Mouse (Mus musculus) hindbrain, postnatal 0 days (tissue): ENCODE data around the gene Slc6a6. TPM values are rescaled to one million over a fixed set of nuclear protein-coding genes. Genes with fewer than 3 reads are reported as not detected.

Experiments
- ATAC-seq: fragments of 200-750 bp; cut with Nextera tagmentation; 2 replicates; pipeline ENCODE4 v1.8.0; 2017; ENCODE audit warnings: mild to moderate bottlenecking, moderate TSS enrichment, moderate library complexity
- DNase-seq: peaks from one replicate; pipeline ENCODE4 v3.0.0-alpha.2; 2015; ENCODE audit warnings: low spot score
- H3K27ac ChIP-seq: fragments of 300-500 bp; sonication (generic); 2 replicates; pipeline ENCODE4 v1.5.1; 2014; ENCODE audit warnings: mild to moderate bottlenecking
- H3K27me3 ChIP-seq: fragments of 300-500 bp; sonication (generic); 2 replicates; pipeline ENCODE4 v1.6.1; 2014; ENCODE audit warnings: low read length, mixed read lengths; ENCODE audit not compliant: insufficient read depth
- H3K36me3 ChIP-seq: fragments of 300-500 bp; sonication (generic); 2 replicates; pipeline ENCODE4 v1.6.1; 2014; ENCODE audit warnings: low read length, mixed read lengths; ENCODE audit not compliant: insufficient read depth
- H3K4me1 ChIP-seq: fragments of 300-500 bp; sonication (generic); 2 replicates; pipeline ENCODE4 v1.6.1; 2014; ENCODE audit warnings: antibody characterized with exemption, low read length, mixed read lengths; ENCODE audit not compliant: insufficient read depth
- H3K4me2 ChIP-seq: fragments of 300-500 bp; sonication (generic); 2 replicates; pipeline ENCODE4 v1.6.1; 2014; ENCODE audit warnings: low read depth, mild to moderate bottlenecking, low read length, moderate library complexity, mixed read lengths
- H3K4me3 ChIP-seq: fragments of 300-500 bp; sonication (generic); 2 replicates; pipeline ENCODE4 v1.5.1; 2014; ENCODE audit warnings: low read length
- H3K9ac ChIP-seq: fragments of 300-500 bp; sonication (generic); replicated peaks from 2 replicates; pipeline ENCODE4 v1.6.1; 2014; ENCODE audit warnings: mild to moderate bottlenecking, low read length, moderate library complexity, mixed read lengths
- H3K9me3 ChIP-seq: fragments of 300-500 bp; sonication (generic); 2 replicates; pipeline ENCODE4 v1.6.1; 2016; ENCODE audit warnings: low read length, mixed read lengths
- CTCF ChIP-seq: IDR thresholded peaks from 2 replicates; pipeline ENCODE4 v1.5.1; 2016; ENCODE audit warnings: antibody characterized with exemption, control low read depth, low read depth
- WGBS: fragments of 180-500 bp; shearing (Covaris S2); extraction: QIAGEN DNeasy Blood & Tissue Kit; methylation state at CpG from one replicate; pipeline ENCODE4 v1.1.7; 2014; 5-methylcytosine and 5-hydroxymethylcytosine counted together
- polyA plus RNA-seq: library from polyadenylated mRNA; unstranded; fragments of >200 nt; fragmentation: Nextera tagmentation; extraction: Ambion mirVana; gene quantifications from 2 replicates; pipeline ENCODE4 v1.2.1, GENCODE M21; 2015
- total RNA-seq: library from RNA; depleted of rRNA; stranded (reverse); fragments of >200 nt; gene quantifications from 2 replicates; pipeline ENCODE4 v1.2.3, GENCODE M21; 2014

Gene Slc6a6
- total and polyA plus RNA-seq, 2 experiments from 2014 or later, result 78.2 to 119 TPM

- TF ChIP-seq CTCF, result no peak
- peak; percentile 20 for DNase-seq
- Histone ChIP-seq H3K9ac (no peak overlapping the region), H3K4me2 (no peak overlapping the region), H3K27me3 (no peaks in the 10 kb centered on the region), H3K27ac (no peak overlapping the region), H3K36me3 (no peaks in the 10 kb centered on the region), H3K4me3 (no peak overlapping the region), H3K4me1 (0 out of 2 replicates have a peak, but pooled peaks cover 3% of the 10 kb centered on the region), H3K9me3 (no peaks in the 10 kb centered on the region)
- no peak for ATAC-seq
- WGBS, result 45% methylated on average over 10 of the region's 10 CpGs
These were observed 37.8 kb upstream of the Slc6a6 start for GRCm38 (mm10) chr6:91646019-91646418.

- Histone ChIP-seq H3K27ac (no peak overlapping the region), H3K9ac (no peak overlapping the region), H3K4me2 (no peak overlapping the region), H3K9me3 (no peaks in the 10 kb centered on the region), H3K27me3 (no peaks in the 10 kb centered on the region), H3K4me3 (no peak overlapping the region), H3K4me1 (0 out of 2 replicates have a peak, but pooled peaks cover 3% of the 10 kb centered on the region), H3K36me3 (no peaks in the 10 kb centered on the region)
- ATAC-seq (no peak), DNase-seq (no peak)
- 66% methylated on average over 4 of the region's 4 CpGs for WGBS
- TF ChIP-seq CTCF, result no peak
These were observed 37.0 kb upstream of the Slc6a6 start for GRCm38 (mm10) chr6:91646822-91647221.

DNA sequence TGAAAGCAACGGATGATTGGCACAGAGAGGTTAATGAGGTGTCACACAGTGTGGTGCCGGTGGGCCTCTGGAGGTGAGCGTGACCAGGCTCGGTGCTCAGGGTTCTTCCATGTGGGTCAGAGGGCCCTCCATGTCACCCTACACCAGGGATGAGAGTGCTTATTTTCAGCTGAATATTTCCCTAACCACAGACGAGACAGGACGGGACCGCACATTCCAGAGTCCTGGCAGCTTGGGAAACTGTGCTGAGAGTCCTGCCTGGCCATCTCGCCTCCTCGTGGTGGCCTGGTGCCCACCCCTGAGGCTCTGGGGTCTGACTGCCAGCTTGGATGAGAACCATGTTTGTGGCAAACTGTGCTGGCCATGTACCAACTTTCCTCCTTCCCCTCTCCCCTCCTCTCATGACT, 36.5 kb upstream of the Slc6a6 start:
- Histone ChIP-seq H3K9me3 (no peaks in the 10 kb centered on the region), H3K9ac (no peak overlapping the region), H3K4me2 (no peak overlapping the region), H3K27me3 (no peaks in the 10 kb centered on the region), H3K4me1 (0 out of 2 replicates have a peak, but pooled peaks cover 3% of the 10 kb centered on the region), H3K36me3 (no peaks in the 10 kb centered on the region), H3K4me3 (no peak overlapping the region), H3K27ac (no peak overlapping the region)
- 42% methylated on average over 9 of the region's 9 CpGs for WGBS
- TF ChIP-seq CTCF, result peak; percentile 20; the same call in 1 of the 2 replicates
- DNase-seq (peak; percentile 75), ATAC-seq (peak; percentile 76)

DNA sequence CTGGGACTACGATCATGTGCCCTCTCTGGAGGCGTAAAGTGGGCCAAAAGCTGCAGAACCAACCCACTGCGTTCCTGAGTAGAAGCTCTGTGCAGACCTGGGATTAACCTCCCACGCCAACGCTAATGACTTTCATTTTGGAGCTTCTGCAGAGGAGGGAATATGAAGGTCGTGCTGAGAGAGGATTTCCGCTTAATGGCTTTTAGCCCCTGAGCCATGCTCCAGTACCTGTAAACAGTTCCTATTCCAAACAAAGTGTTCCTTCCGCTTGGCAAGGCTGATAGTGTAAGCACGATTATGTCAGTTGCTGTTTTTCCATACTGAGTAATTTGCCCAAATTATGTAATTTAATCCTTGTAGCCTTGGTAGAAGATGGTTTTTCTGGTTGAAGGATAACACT, 33.6 kb upstream of the Slc6a6 start:
- no peaks in the 10 kb centered on the region for H3K27me3 ChIP-seq
- no peak overlapping the region for H3K27ac ChIP-seq
- no peak overlapping the region for H3K4me3 ChIP-seq
- H3K9ac ChIP-seq, result no peak overlapping the region
- H3K36me3 ChIP-seq, result no peaks in the 10 kb centered on the region
- DNase-seq (no peak), ATAC-seq (no peak)
- TF ChIP-seq CTCF, result no peak
- H3K9me3 ChIP-seq, result no peaks in the 10 kb centered on the region
- H3K4me1 ChIP-seq, result 0 out of 2 replicates have a peak, but pooled peaks cover 3% of the 10 kb centered on the region
- 80% methylated on average over 9 of the region's 9 CpGs for WGBS
- no peak overlapping the region for H3K4me2 ChIP-seq

DNA sequence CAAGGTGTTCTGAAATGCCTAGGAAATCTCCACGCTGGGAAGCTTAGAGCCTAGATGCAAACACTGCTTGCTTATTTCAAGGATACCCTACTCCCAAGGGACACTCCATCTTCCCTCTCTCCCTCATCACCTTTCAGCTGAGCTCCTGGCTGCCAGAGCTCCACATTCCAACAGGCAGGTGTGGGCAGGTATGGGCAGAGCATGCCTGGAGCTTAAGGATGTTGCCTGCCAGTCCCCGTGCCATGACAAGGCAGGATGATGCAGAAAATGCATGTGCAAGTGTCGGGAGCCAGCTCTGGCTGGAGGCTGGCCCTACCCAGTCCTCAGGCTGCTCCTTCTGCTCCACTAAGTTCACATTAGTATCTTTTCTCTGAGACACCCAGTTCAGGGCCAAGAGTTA, 31.6 kb upstream of the Slc6a6 start:
- Histone ChIP-seq H3K4me1 (no peaks in the 10 kb centered on the region), H3K9ac (no peak overlapping the region), H3K9me3 (no peaks in the 10 kb centered on the region), H3K36me3 (no peaks in the 10 kb centered on the region), H3K27me3 (no peaks in the 10 kb centered on the region), H3K4me3 (no peak overlapping the region), H3K27ac (no peak overlapping the region), H3K4me2 (no peak overlapping the region)
- no peak for TF ChIP-seq CTCF
- DNase-seq, result no peak
- ATAC-seq, result no peak
- WGBS, result 85% methylated on average over 3 of the region's 3 CpGs

- no peak overlapping the region for H3K9ac ChIP-seq
- TF ChIP-seq CTCF, result no peak
- no peak overlapping the region for H3K27ac ChIP-seq
- ATAC-seq, result no peak
- H3K4me3 ChIP-seq, result no peak overlapping the region
- H3K27me3 ChIP-seq, result no peaks in the 10 kb centered on the region
- H3K4me1 ChIP-seq, result no peaks in the 10 kb centered on the region
- no peaks in the 10 kb centered on the region for H3K36me3 ChIP-seq
- no peaks in the 10 kb centered on the region for H3K9me3 ChIP-seq
- DNase-seq, result no peak
- H3K4me2 ChIP-seq, result no peak overlapping the region
- 29% methylated on average over 3 of the region's 3 CpGs for WGBS
These were observed 28.6 kb upstream of the Slc6a6 start for GRCm38 (mm10) chr6:91655244-91655643.

DNA sequence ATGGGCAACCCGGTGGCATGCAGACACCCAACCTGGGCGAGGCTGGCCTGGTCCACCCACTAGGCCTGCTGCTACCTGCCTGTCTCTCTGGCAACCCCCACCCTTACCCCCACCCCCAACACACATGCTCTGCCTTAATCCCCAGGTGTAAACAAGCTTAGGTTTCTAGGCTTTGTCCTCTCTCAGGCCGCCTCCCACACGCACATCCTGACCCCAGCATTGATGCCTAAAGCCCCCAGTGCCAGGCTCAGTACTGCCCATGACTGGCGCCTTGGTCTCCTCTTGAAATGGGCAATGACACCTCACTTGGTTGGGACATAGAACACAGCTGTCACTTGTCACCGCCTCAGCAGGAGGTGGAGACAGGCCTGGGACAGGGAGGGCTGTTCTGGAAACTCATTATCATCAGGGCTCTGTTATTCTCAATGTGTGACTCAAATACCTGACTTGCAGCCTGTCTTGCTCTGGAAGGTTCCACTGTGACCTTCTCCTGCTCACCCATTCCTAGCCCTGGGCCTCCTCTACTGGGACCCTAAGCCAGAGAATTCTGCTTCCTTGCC, 27.9 kb upstream of the Slc6a6 start:
- DNase-seq (no peak), ATAC-seq (no peak)
- 64% methylated on average over 6 of the region's 6 CpGs for WGBS
- no peak for TF ChIP-seq CTCF
- Histone ChIP-seq H3K36me3 (no peaks in the 10 kb centered on the region), H3K27me3 (no peaks in the 10 kb centered on the region), H3K4me2 (no peak overlapping the region), H3K27ac (no peak overlapping the region), H3K4me3 (no peak overlapping the region), H3K9me3 (no peaks in the 10 kb centered on the region), H3K4me1 (no peaks in the 10 kb centered on the region), H3K9ac (no peak overlapping the region)
